Mouse (Mus musculus): ENCODE measurements around the gene Chdh. TPM values are rescaled to one million over a fixed set of nuclear protein-coding genes. Genes with fewer than 3 reads are reported as not detected.

The Chdh gene
- polyA plus RNA-seq, 1 experiment = not detected

GRCm38 (mm10) chr14:30046976-30047375 lies 38.2 kb downstream of the Chdh start:
- no peak for TF ChIP-seq TCF3 (IDR thresholded peaks at IDR 0.05; ENCODE audit: insufficient read length, low read depth)
- no peak for TF ChIP-seq USF1 (IDR thresholded peaks at IDR 0.05; ENCODE audit: low read depth)
- no peak for TF ChIP-seq MYOD1 (IDR thresholded peaks at IDR 0.05; ENCODE audit: control insufficient read depth in 1 of 3, insufficient read length in 2 of 3, low read depth in 2 of 3)
- no peak for TF ChIP-seq REST (IDR thresholded peaks at IDR 0.05; ENCODE audit: insufficient read depth, insufficient read length)
- no peak for TF ChIP-seq MAX (IDR thresholded peaks at IDR 0.05; ENCODE audit: low read depth)
- no peak for TF ChIP-seq CEBPB (IDR thresholded peaks at IDR 0.05; ENCODE audit: insufficient read depth, poor library complexity, severe bottlenecking)
- TF ChIP-seq SRF (IDR thresholded peaks at IDR 0.05; ENCODE audit: control insufficient read depth, insufficient read length, low read depth) = no peak
- TF ChIP-seq POLR2A (IDR thresholded peaks at IDR 0.05; ENCODE audit: insufficient read length, low read depth) = no peak
- TF ChIP-seq TCF12 (IDR thresholded peaks at IDR 0.05; ENCODE audit: insufficient read depth, poor library complexity, severe bottlenecking) = no peak
- no peak for TF ChIP-seq E2F4 (IDR thresholded peaks at IDR 0.05; ENCODE audit: insufficient read depth)
- TF ChIP-seq MYOG (IDR thresholded peaks at IDR 0.05; ENCODE audit: control insufficient read depth in 1 of 3, insufficient read depth in 1 of 3, insufficient read length in 2 of 3, low read depth in 2 of 3) = no peak
- TF ChIP-seq POLR2AphosphoS2 (IDR thresholded peaks at IDR 0.05; ENCODE audit: insufficient read length, low read depth) = no peak
- Histone ChIP-seq H3ac (ENCODE audit: control insufficient read depth, insufficient read length) (no peak overlapping the region), H3K4me3 (no peak overlapping the region), H3K36me3 (ENCODE audit: control insufficient read depth, insufficient read depth) (no peaks in the 10 kb centered on the region), H3K27me3 (ENCODE audit: control insufficient read depth, insufficient read depth, insufficient read length) (peaks cover 3% of the 10 kb centered on the region), H3K79me2 (ENCODE audit: control insufficient read depth, insufficient read depth) (no peaks in the 10 kb centered on the region), H3K4me2 (ENCODE audit: low read depth) (no peak overlapping the region)

- no peaks in the 10 kb centered on the region for H3K79me2 ChIP-seq (ENCODE audit: control insufficient read depth, insufficient read depth)
- H3K4me3 ChIP-seq = no peak overlapping the region
- H3K27me3 ChIP-seq (ENCODE audit: control insufficient read depth, insufficient read depth, insufficient read length) = peaks cover 3% of the 10 kb centered on the region
- no peaks in the 10 kb centered on the region for H3K36me3 ChIP-seq (ENCODE audit: control insufficient read depth, insufficient read depth)
- no peak for TF ChIP-seq REST (IDR thresholded peaks at IDR 0.05; ENCODE audit: insufficient read depth, insufficient read length)
- TF ChIP-seq E2F4 (IDR thresholded peaks at IDR 0.05; ENCODE audit: insufficient read depth) = no peak
- no peak for TF ChIP-seq TCF3 (IDR thresholded peaks at IDR 0.05; ENCODE audit: insufficient read length, low read depth)
- TF ChIP-seq TCF12 (IDR thresholded peaks at IDR 0.05; ENCODE audit: insufficient read depth, poor library complexity, severe bottlenecking) = no peak
- TF ChIP-seq CEBPB (IDR thresholded peaks at IDR 0.05; ENCODE audit: insufficient read depth, poor library complexity, severe bottlenecking) = no peak
- no peak overlapping the region for H3K4me2 ChIP-seq (ENCODE audit: low read depth)
- H3ac ChIP-seq (ENCODE audit: control insufficient read depth, insufficient read length) = no peak overlapping the region
Observed at GRCm38 (mm10) chr14:30048049-30048448, 39.2 kb downstream of the Chdh start.

GRCm38 (mm10) chr14:30050280-30050679 lies 41.5 kb downstream of the Chdh start:
- H3K4me2 ChIP-seq (ENCODE audit: low read depth) = no peak overlapping the region
- TF ChIP-seq POLR2AphosphoS2 (IDR thresholded peaks at IDR 0.05; ENCODE audit: insufficient read length, low read depth) (no peak), CEBPB (IDR thresholded peaks at IDR 0.05; ENCODE audit: insufficient read depth, poor library complexity, severe bottlenecking) (no peak), TCF3 (IDR thresholded peaks at IDR 0.05; ENCODE audit: insufficient read length, low read depth) (no peak), MYOD1 (IDR thresholded peaks at IDR 0.05; ENCODE audit: control insufficient read depth in 1 of 3, insufficient read length in 2 of 3, low read depth in 2 of 3) (no peak), MYOG (IDR thresholded peaks at IDR 0.05; ENCODE audit: control insufficient read depth in 1 of 3, insufficient read depth in 1 of 3, insufficient read length in 2 of 3, low read depth in 2 of 3) (no peak), SRF (IDR thresholded peaks at IDR 0.05; ENCODE audit: control insufficient read depth, insufficient read length, low read depth) (no peak), POLR2A (IDR thresholded peaks at IDR 0.05; ENCODE audit: insufficient read length, low read depth) (no peak), E2F4 (IDR thresholded peaks at IDR 0.05; ENCODE audit: insufficient read depth) (no peak), MAX (IDR thresholded peaks at IDR 0.05; ENCODE audit: low read depth) (no peak), REST (IDR thresholded peaks at IDR 0.05; ENCODE audit: insufficient read depth, insufficient read length) (no peak), TCF12 (IDR thresholded peaks at IDR 0.05; ENCODE audit: insufficient read depth, poor library complexity, severe bottlenecking) (no peak), USF1 (IDR thresholded peaks at IDR 0.05; ENCODE audit: low read depth) (no peak)
- H3ac ChIP-seq (ENCODE audit: control insufficient read depth, insufficient read length) = no peak overlapping the region
- no peaks in the 10 kb centered on the region for H3K27me3 ChIP-seq (ENCODE audit: control insufficient read depth, insufficient read depth, insufficient read length)
- no peak overlapping the region for H3K4me3 ChIP-seq
- H3K36me3 ChIP-seq (ENCODE audit: control insufficient read depth, insufficient read depth) = no peaks in the 10 kb centered on the region
- H3K79me2 ChIP-seq (ENCODE audit: control insufficient read depth, insufficient read depth) = no peaks in the 10 kb centered on the region

DNA sequence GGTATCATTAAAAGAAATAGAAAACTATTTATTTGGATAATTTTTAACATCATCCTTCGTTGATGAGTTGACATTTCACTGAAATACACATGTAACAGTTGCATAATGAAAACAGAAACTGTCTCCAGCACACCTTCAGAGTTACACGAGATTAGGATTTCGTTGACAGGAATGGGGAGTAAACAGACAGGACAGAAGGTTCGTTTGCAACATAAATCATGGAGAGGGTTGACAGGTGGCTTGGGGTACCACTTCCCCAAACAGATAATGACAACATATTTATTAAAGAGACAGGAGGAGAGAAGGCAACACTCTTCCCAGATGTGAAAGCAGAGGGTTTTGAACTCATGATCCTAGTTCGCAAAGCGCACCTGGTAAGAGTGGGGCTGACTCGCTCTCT lies 46.1 kb downstream of the Chdh start:
- Histone ChIP-seq H3ac (ENCODE audit: control insufficient read depth, insufficient read length) (no peak overlapping the region), H3K36me3 (ENCODE audit: control insufficient read depth, insufficient read depth) (no peaks in the 10 kb centered on the region), H3K27me3 (ENCODE audit: control insufficient read depth, insufficient read depth, insufficient read length) (no peaks in the 10 kb centered on the region), H3K4me2 (ENCODE audit: low read depth) (no peak overlapping the region), H3K79me2 (ENCODE audit: control insufficient read depth, insufficient read depth) (no peaks in the 10 kb centered on the region), H3K4me3 (no peak overlapping the region)
- no peak for TF ChIP-seq TCF12 (IDR thresholded peaks at IDR 0.05; ENCODE audit: insufficient read depth, poor library complexity, severe bottlenecking)
- TF ChIP-seq MAX (IDR thresholded peaks at IDR 0.05; ENCODE audit: low read depth) = no peak
- no peak for TF ChIP-seq POLR2A (IDR thresholded peaks at IDR 0.05; ENCODE audit: insufficient read length, low read depth)

- no peak overlapping the region for H3ac ChIP-seq (ENCODE audit: control insufficient read depth, insufficient read length)
- no peak for TF ChIP-seq REST (IDR thresholded peaks at IDR 0.05; ENCODE audit: insufficient read depth, insufficient read length)
- no peak for TF ChIP-seq TCF3 (IDR thresholded peaks at IDR 0.05; ENCODE audit: insufficient read length, low read depth)
- TF ChIP-seq MYOD1 (IDR thresholded peaks at IDR 0.05; ENCODE audit: control insufficient read depth in 1 of 3, insufficient read length in 2 of 3, low read depth in 2 of 3) = no peak
- no peak for TF ChIP-seq POLR2A (IDR thresholded peaks at IDR 0.05; ENCODE audit: insufficient read length, low read depth)
- no peak for TF ChIP-seq E2F4 (IDR thresholded peaks at IDR 0.05; ENCODE audit: insufficient read depth)
- no peak for TF ChIP-seq MYOG (IDR thresholded peaks at IDR 0.05; ENCODE audit: control insufficient read depth in 1 of 3, insufficient read depth in 1 of 3, insufficient read length in 2 of 3, low read depth in 2 of 3)
- no peak for TF ChIP-seq USF1 (IDR thresholded peaks at IDR 0.05; ENCODE audit: low read depth)
- no peak for TF ChIP-seq MAX (IDR thresholded peaks at IDR 0.05; ENCODE audit: low read depth)
- H3K4me3 ChIP-seq = no peak overlapping the region
- no peak overlapping the region for H3K4me2 ChIP-seq (ENCODE audit: low read depth)
- no peaks in the 10 kb centered on the region for H3K36me3 ChIP-seq (ENCODE audit: control insufficient read depth, insufficient read depth)
- no peaks in the 10 kb centered on the region for H3K27me3 ChIP-seq (ENCODE audit: control insufficient read depth, insufficient read depth, insufficient read length)
- no peaks in the 10 kb centered on the region for H3K79me2 ChIP-seq (ENCODE audit: control insufficient read depth, insufficient read depth)
Observed at GRCm38 (mm10) chr14:30056031-30056766, 47.4 kb downstream of the Chdh start.

All from myocyte (in vitro differentiated cells).